18 mouse cellular contexts compared by ENCODE assay signal in genomic region chr11:96412941-96413491, GRCm38 (mm10). TPM values are rescaled to one million over a fixed set of nuclear protein-coding genes. Genes with fewer than 3 reads are reported as not detected.
DNase-seq lines count a peak whose midpoint lies in the region; ATAC-seq and TF ChIP-seq lines count a peak whose summit lies in the region.
"Had no signal": no experiment of that assay in that cellular context is flagged by ENCODE, and none has a peak within 500 bp of the region (broad histone marks: within the 10 kb centered on the region; RNA-seq: fewer than 3 reads in every experiment).

No protein-coding gene starts in this region.

- no peaks in the 10 kb centered on the region for H3K36me3 ChIP-seq in lung, embryonic 16.5 days (ENCODE audit: control insufficient read depth, insufficient read depth, low read length)
- H3K36me3 ChIP-seq in kidney, embryonic 16.5 days (ENCODE audit: insufficient read depth, low read length) = no peaks in the 10 kb centered on the region
- no peaks in the 10 kb centered on the region for H3K36me3 ChIP-seq in stomach, embryonic 15.5 days
- H3K36me3 ChIP-seq: forebrain, embryonic 12.5 days; heart, embryonic 13.5 days; hindbrain, embryonic 12.5 days; liver, embryonic 15.5 days had no signal

- no peak for ATAC-seq in lung, embryonic 16.5 days (ENCODE audit: low read depth)
- no peak for ATAC-seq in kidney, embryonic 16.5 days (ENCODE audit: low FRiP score, low TSS enrichment)
- no peak for ATAC-seq in stomach, embryonic 15.5 days (ENCODE audit: insufficient read depth, low FRiP score, low read depth)

- intact Hi-C loops in gastrocnemius, adult 2 months (cut with DNase I) = no loop called here
- intact Hi-C loops in left cerebral cortex, postnatal 4 days (cut with DNase I) = no loop called here

- peaks cover 4% of the 10 kb centered on the region; the same call in 1 of the 2 replicates for H3K9me3 ChIP-seq in lung, embryonic 16.5 days (ENCODE audit: control insufficient read depth, low read length)
- H3K9me3 ChIP-seq in kidney, embryonic 16.5 days (ENCODE audit: low read length) = peaks cover 5% of the 10 kb centered on the region; the same call in 1 of the 2 replicates
- no peaks in the 10 kb centered on the region for H3K9me3 ChIP-seq in stomach, embryonic 15.5 days
- H3K9me3 ChIP-seq: heart, embryonic 13.5 days; hindbrain, embryonic 12.5 days; liver, embryonic 15.5 days had no signal

- DNase-seq in gastrocnemius, adult 2 months = no peak
- no peak for DNase-seq in gastrocnemius, postnatal 4 days (ENCODE audit: low spot score in 2 of 2)
- no peak for DNase-seq in lung, postnatal 36 days
- DNase-seq in cerebellum, postnatal 36 days = no peak
- no peak for DNase-seq in left cerebral cortex, postnatal 4 days
- DNase-seq: thymus, postnatal 4 days had no signal

- no peaks in the 10 kb centered on the region; the same call in 1 of the 2 replicates for H3K27me3 ChIP-seq in lung, embryonic 16.5 days (ENCODE audit: control insufficient read depth, insufficient read depth, low read depth, low read length)
- no peaks in the 10 kb centered on the region for H3K27me3 ChIP-seq in kidney, embryonic 16.5 days (ENCODE audit: insufficient read depth, low read length)
- H3K27me3 ChIP-seq in stomach, embryonic 15.5 days (replicated peaks) = no peaks in the 10 kb centered on the region
- H3K27me3 ChIP-seq: Patski had no signal

- 63% methylated on average over 9 of the region's 9 CpGs for WGBS in lung, embryonic 16.5 days
- WGBS in kidney, embryonic 16.5 days = 65% methylated on average over 9 of the region's 9 CpGs
- WGBS in stomach, embryonic 15.5 days = 65% methylated on average over 9 of the region's 9 CpGs

- TF ChIP-seq CTCF in gastrocnemius, adult 2 months (IDR thresholded peaks at IDR 0.05) = no peak

- H3K9ac ChIP-seq in lung, embryonic 16.5 days (ENCODE audit: low read length) = no peak overlapping the region
- H3K9ac ChIP-seq in kidney, embryonic 16.5 days (replicated peaks; ENCODE audit: low read length) = peak overlapping the region; percentile 29; the same call in 1 of the 2 replicates
- H3K9ac ChIP-seq in stomach, embryonic 15.5 days = no peak overlapping the region
- H3K9ac ChIP-seq: forebrain, embryonic 12.5 days; hindbrain, embryonic 12.5 days; liver, embryonic 15.5 days had no signal

- peak overlapping the region; percentile 39 for H3K4me3 ChIP-seq in gastrocnemius, adult 2 months
- no peak overlapping the region for H3K4me3 ChIP-seq in lung, embryonic 16.5 days (ENCODE audit: low read length)
- no peak overlapping the region for H3K4me3 ChIP-seq in kidney, embryonic 16.5 days (ENCODE audit: low read length)
- H3K4me3 ChIP-seq in stomach, embryonic 15.5 days (replicated peaks) = no peak overlapping the region
- H3K4me3 ChIP-seq: forebrain, embryonic 12.5 days; heart, embryonic 13.5 days; hindbrain, embryonic 12.5 days; liver, embryonic 15.5 days had no signal

- H3K27ac ChIP-seq in gastrocnemius, adult 2 months = no peak overlapping the region
- peak overlapping the region; percentile 81 for H3K27ac ChIP-seq in lung, embryonic 16.5 days (ENCODE audit: low read length)
- peak overlapping the region; percentile 73 for H3K27ac ChIP-seq in kidney, embryonic 16.5 days (ENCODE audit: low read length)
- H3K27ac ChIP-seq in stomach, embryonic 15.5 days = 0 out of 2 replicates have a peak overlapping the region, but pooled peaks have one; percentile 28
- H3K27ac ChIP-seq: forebrain, embryonic 12.5 days; heart, embryonic 13.5 days; hindbrain, embryonic 12.5 days; liver, embryonic 15.5 days had no signal

- H3K4me2 ChIP-seq in lung, embryonic 16.5 days (ENCODE audit: low read depth, low read length) = peak overlapping the region; percentile 31; the same call in 1 of the 2 replicates
- peak overlapping the region; percentile 11; the same call in 1 of the 2 replicates for H3K4me2 ChIP-seq in kidney, embryonic 16.5 days (replicated peaks; ENCODE audit: low read depth, low read length)
- peak overlapping the region; percentile 9; the same call in 1 of the 2 replicates for H3K4me2 ChIP-seq in stomach, embryonic 15.5 days
- H3K4me2 ChIP-seq: forebrain, embryonic 12.5 days; heart, embryonic 13.5 days; hindbrain, embryonic 12.5 days; liver, embryonic 15.5 days had no signal

- H3K4me1 ChIP-seq in lung, embryonic 16.5 days (replicated peaks; ENCODE audit: control insufficient read depth, insufficient read depth, low read length) = peaks cover 17% of the 10 kb centered on the region
- H3K4me1 ChIP-seq in kidney, embryonic 16.5 days (ENCODE audit: insufficient read depth, low read length) = peaks cover 53% of the 10 kb centered on the region
- H3K4me1 ChIP-seq in stomach, embryonic 15.5 days = peaks cover 11% of the 10 kb centered on the region; the same call in 1 of the 2 replicates
- H3K4me1 ChIP-seq: liver, embryonic 15.5 days had no signal

RNA-seq across cellular contexts. Expression of gene Hoxb1, which starts 47.5 kb away (rescaled TPM):
- total RNA-seq in gastrocnemius, adult 2 months (2021) = not detected
- total RNA-seq in gastrocnemius, postnatal 4 days (2021) = not detected
- polyA plus RNA-seq in lung, embryonic 16.5 days (2015; fragmentation: Nextera tagmentation; extraction: Ambion mirVana) = 0.18 TPM in 1 of 2 replicates, not detected in the other
- polyA plus RNA-seq in kidney, embryonic 16.5 days (2015; fragmentation: Nextera tagmentation; extraction: Ambion mirVana) = 0.08 and 0.12 TPM in 2 replicates
- polyA plus RNA-seq in stomach, embryonic 15.5 days (2015; fragmentation: Nextera tagmentation; extraction: Ambion mirVana) = 0.10 TPM in 1 of 2 replicates, not detected in the other
- total RNA-seq in left cerebral cortex, postnatal 4 days (2021) = not detected
- total RNA-seq: layer of hippocampus, postnatal 25 days; left cerebral cortex, postnatal 36 days; megakaryocyte, adult 5-6 weeks had no signal
- polyA plus RNA-seq: forebrain, embryonic 12.5 days; liver, embryonic 15.5 days; Patski; testis, adult 2 months had no signal

RNA-seq across cellular contexts. Expression of gene Skap1, which starts 51.4 kb away (rescaled TPM):
- not detected for total RNA-seq in gastrocnemius, adult 2 months (2021)
- under 1 TPM in 1 of 2 experiments, not detected in 1; 0.39 TPM for total RNA-seq in gastrocnemius, postnatal 4 days (2021)
- 2.1 and 4.5 TPM in 2 replicates for polyA plus RNA-seq in lung, embryonic 16.5 days (2015; fragmentation: Nextera tagmentation; extraction: Ambion mirVana)
- polyA plus RNA-seq in kidney, embryonic 16.5 days (2015; fragmentation: Nextera tagmentation; extraction: Ambion mirVana) = 10.1 and 12.3 TPM in 2 replicates
- 1.1 TPM in 2 replicates for polyA plus RNA-seq in stomach, embryonic 15.5 days (2015; fragmentation: Nextera tagmentation; extraction: Ambion mirVana)
- total RNA-seq in left cerebral cortex, postnatal 4 days (2021) = 1 to 10 TPM; 1.1 to 1.3 TPM
